Mouse (Mus musculus) embryo, embryonic 10 days (tissue): ENCODE data around the gene Hspa12b.

Experiments used
- DNase-seq: peaks from one replicate; pipeline ENCODE4 v3.0.0-alpha.2; 2015; ENCODE audit warnings: low spot score

Gene Hspa12b

GRCm38 (mm10) chr2:131129836-131130235, 2.8 kb downstream of the Hspa12b start:
- no peak for DNase-seq

- DNase-seq: no peak
These were observed 3.8 kb downstream of the Hspa12b start for GRCm38 (mm10) chr2:131130849-131131248.

- no peak for DNase-seq
These were observed 5.2 kb downstream of the Hspa12b start for GRCm38 (mm10) chr2:131132111-131132888.

GRCm38 (mm10) chr2:131132930-131133547, 6.0 kb downstream of the Hspa12b start, which contains the start of gene Gm11037:
Gm11037 (plus strand) TSS chr2:131133497.
- no peak for DNase-seq

GRCm38 (mm10) chr2:131134381-131134780, 7.3 kb downstream of the Hspa12b start:
- DNase-seq: no peak

- DNase-seq: no peak
These were observed 7.8 kb downstream of the Hspa12b start for GRCm38 (mm10) chr2:131134826-131135400.

- no peak for DNase-seq
These were observed 8.6 kb downstream of the Hspa12b start for GRCm38 (mm10) chr2:131135521-131136139.

- no peak for DNase-seq
These were observed 11.2 kb downstream of the Hspa12b start for GRCm38 (mm10) chr2:131138296-131138695.

- DNase-seq: no peak
These were observed 11.7 kb downstream of the Hspa12b start for GRCm38 (mm10) chr2:131138760-131139159.

- DNase-seq: no peak
These were observed 12.2 kb downstream of the Hspa12b start for GRCm38 (mm10) chr2:131139287-131139686.

GRCm38 (mm10) chr2:131139886-131140532, 12.9 kb downstream of the Hspa12b start:
- DNase-seq: no peak

- DNase-seq: no peak
These were observed 13.4 kb downstream of the Hspa12b start for GRCm38 (mm10) chr2:131140533-131140905.

- DNase-seq: no peak
These were observed 14.4 kb downstream of the Hspa12b start for GRCm38 (mm10) chr2:131141336-131141986.

GRCm38 (mm10) chr2:131142592-131142991, 15.5 kb downstream of the Hspa12b start:
- DNase-seq: peak; percentile 84

- DNase-seq: no peak
These were observed 16.1 kb downstream of the Hspa12b start for GRCm38 (mm10) chr2:131143007-131143780.

- DNase-seq: no peak
These were observed 18.0 kb downstream of the Hspa12b start for GRCm38 (mm10) chr2:131145121-131145520.

GRCm38 (mm10) chr2:131145536-131145935, 18.5 kb downstream of the Hspa12b start:
- DNase-seq: no peak

- DNase-seq: no peak
These were observed 19.3 kb downstream of the Hspa12b start for GRCm38 (mm10) chr2:131146193-131147042.

- DNase-seq: no peak
These were observed 19.9 kb downstream of the Hspa12b start for GRCm38 (mm10) chr2:131147043-131147365.
